Mouse (Mus musculus): ENCODE data around the gene Gng13. TPM values are rescaled to one million over a fixed set of nuclear protein-coding genes. Genes with fewer than 3 reads are reported as not detected.
"Not testable (repeated sequence)": the region's sequence is repeated elsewhere in the genome, so short reads cannot be mapped to it uniquely, and the experiment has no call there.

Gng13 gene
- polyA plus RNA-seq, 1 experiment from 2014 or later: 2.7 TPM

DNA sequence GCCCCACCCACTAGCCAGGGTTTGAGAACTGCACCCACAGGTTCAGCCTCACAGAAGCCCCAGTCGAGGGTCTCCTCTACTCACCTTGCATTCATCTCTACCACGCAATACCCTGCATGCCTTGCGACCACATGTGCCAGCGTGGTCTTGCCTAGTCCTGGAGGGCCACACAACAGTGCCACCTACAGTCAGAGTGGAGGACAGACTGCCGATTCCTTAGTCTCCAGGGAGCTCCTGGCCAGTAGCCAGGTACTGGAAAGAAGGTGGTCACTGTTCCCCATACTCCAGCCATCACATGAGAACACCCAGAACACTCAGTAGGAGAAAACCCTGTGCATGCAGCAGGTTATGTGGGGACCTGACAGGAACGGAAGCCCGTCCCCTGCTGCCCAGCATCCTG is 6.9 kb downstream of the Gng13 start:
- no peak overlapping the region for H3K4me2 ChIP-seq (ENCODE audit: low read length)
- H3K36me3 ChIP-seq (ENCODE audit: control insufficient read depth, insufficient read depth, low read length): peaks cover 21% of the 10 kb centered on the region; the same call in 1 of the 2 replicates
- no peaks in the 10 kb centered on the region for H3K9me3 ChIP-seq (replicated peaks; ENCODE audit: control insufficient read depth, low read length)
- DNase-seq (ENCODE audit: low spot score): peak; percentile 6
- WGBS: 83% methylated on average over 7 of the region's 7 CpGs
- H3K27me3 ChIP-seq (replicated peaks; ENCODE audit: control insufficient read depth, insufficient read depth, low read length): no peaks in the 10 kb centered on the region
- no peak for ATAC-seq
- H3K4me1 ChIP-seq (ENCODE audit: control insufficient read depth, insufficient read depth, low read length): peaks cover 20% of the 10 kb centered on the region
- H3K27ac ChIP-seq (ENCODE audit: low read depth, low read length): no peak overlapping the region
- no peak overlapping the region for H3K4me3 ChIP-seq (ENCODE audit: low read depth, low read length)
- H3K9ac ChIP-seq (ENCODE audit: low read length): no peak overlapping the region

DNA sequence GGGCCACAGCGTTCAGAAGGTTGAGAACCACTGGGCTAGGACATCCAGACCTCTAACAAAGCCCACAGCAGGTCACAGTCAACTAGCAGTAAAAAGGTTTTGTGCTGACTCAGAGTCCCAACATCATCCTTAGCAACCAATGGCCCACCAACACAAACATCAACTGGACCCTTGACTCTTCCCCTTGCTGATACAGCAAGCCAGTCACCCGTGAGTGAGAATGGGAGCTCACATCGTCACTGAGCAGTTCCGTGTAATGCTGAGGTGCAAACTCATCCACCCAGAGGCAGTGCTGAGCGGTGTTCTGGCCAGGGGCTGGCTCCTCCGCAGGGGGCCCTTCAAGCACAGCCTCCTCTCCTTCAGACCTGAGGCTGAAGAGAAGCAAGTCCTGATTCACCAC is 8.3 kb downstream of the Gng13 start:
- no peak overlapping the region for H3K27ac ChIP-seq (ENCODE audit: low read depth, low read length)
- no peaks in the 10 kb centered on the region for H3K9me3 ChIP-seq (replicated peaks; ENCODE audit: control insufficient read depth, low read length)
- H3K4me3 ChIP-seq (ENCODE audit: low read depth, low read length): no peak overlapping the region
- peaks cover 21% of the 10 kb centered on the region for H3K36me3 ChIP-seq (ENCODE audit: control insufficient read depth, insufficient read depth, low read length)
- DNase-seq (ENCODE audit: low spot score) (no peak), ATAC-seq (no peak)
- H3K4me1 ChIP-seq (ENCODE audit: control insufficient read depth, insufficient read depth, low read length): peaks cover 20% of the 10 kb centered on the region
- WGBS: 86% methylated on average over 6 of the region's 6 CpGs
- no peak overlapping the region for H3K9ac ChIP-seq (ENCODE audit: low read length)
- H3K27me3 ChIP-seq (replicated peaks; ENCODE audit: control insufficient read depth, insufficient read depth, low read length): no peaks in the 10 kb centered on the region
- H3K4me2 ChIP-seq (ENCODE audit: low read length): no peak overlapping the region

DNA sequence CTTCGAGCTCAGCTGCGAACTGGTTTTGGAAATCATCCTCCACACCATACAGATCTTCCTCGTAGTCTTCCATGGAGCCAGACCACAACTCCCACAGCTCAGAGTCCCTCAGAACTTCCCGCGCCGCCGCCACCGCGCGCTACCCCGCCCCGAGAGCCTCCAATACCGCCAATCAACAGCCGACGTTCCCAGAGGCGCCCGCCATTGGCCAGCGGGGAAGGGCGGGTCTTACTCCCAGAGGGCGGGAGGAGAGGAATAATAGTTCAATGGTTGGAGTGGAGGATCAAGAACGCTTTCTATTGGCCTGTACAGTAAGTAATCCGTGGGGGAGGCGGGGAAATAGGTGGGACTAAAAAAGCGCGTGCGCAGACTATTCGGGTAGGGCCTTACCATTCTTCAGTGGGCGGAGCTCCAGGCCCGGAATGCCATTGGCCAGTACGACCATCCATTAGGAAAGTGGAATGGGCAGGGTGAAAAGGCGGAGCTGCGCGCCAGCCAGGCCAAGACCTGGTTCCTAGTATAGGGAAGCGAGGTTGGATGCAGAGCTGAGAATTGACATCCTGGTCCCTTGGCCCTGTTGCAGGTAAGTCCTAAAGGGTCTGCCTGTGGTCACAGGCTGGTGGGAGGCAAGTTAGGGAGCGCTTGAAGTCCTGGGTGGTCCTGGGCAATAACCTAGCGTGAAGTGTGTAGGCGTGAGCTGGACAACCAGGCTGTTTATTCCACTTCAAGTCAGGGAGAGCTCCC is 10.5 kb downstream of the Gng13 start, which contains the start of the genes Chtf18 and Rpusd1:
TSS of gene Chtf18 (minus strand) at position 155 of the 744 bp plus-strand sequence.
TSS of gene Rpusd1 (plus strand) at position 406 of the 744 bp plus-strand sequence.
- WGBS: under 1% methylated on average over 37 of the region's 37 CpGs

GRCm38 (mm10) chr17:25728009-25728270 is 11.0 kb downstream of the Gng13 start:
- H3K9ac ChIP-seq (ENCODE audit: low read length): peak overlapping the region; percentile 71
- WGBS: 23% methylated on average over 4 of the region's 4 CpGs
- H3K4me2 ChIP-seq (ENCODE audit: low read length): peak overlapping the region; percentile 84
- DNase-seq (ENCODE audit: low spot score): no peak
- H3K4me1 ChIP-seq (ENCODE audit: control insufficient read depth, insufficient read depth, low read length): peaks cover 20% of the 10 kb centered on the region
- no peaks in the 10 kb centered on the region for H3K27me3 ChIP-seq (replicated peaks; ENCODE audit: control insufficient read depth, insufficient read depth, low read length)
- H3K27ac ChIP-seq (ENCODE audit: low read depth, low read length): no peak overlapping the region
- peaks cover 16% of the 10 kb centered on the region for H3K36me3 ChIP-seq (ENCODE audit: control insufficient read depth, insufficient read depth, low read length)
- peak overlapping the region; percentile 45 for H3K4me3 ChIP-seq (ENCODE audit: low read depth, low read length)
- no peaks in the 10 kb centered on the region for H3K9me3 ChIP-seq (replicated peaks; ENCODE audit: control insufficient read depth, low read length)
- ATAC-seq: no peak; the same call in 1 of the 2 replicates

More for the DNA sequence above, 10.5 kb downstream of the Gng13 start, which contains the start of the genes Chtf18 and Rpusd1:
- H3K4me1 ChIP-seq (ENCODE audit: control insufficient read depth, insufficient read depth, low read length): peaks cover 20% of the 10 kb centered on the region
- ATAC-seq (peak; percentile 99), DNase-seq (ENCODE audit: low spot score) (peak; percentile 100)
- no peaks in the 10 kb centered on the region for H3K9me3 ChIP-seq (replicated peaks; ENCODE audit: control insufficient read depth, low read length)
- H3K4me2 ChIP-seq (ENCODE audit: low read length): peak within 1 kb of the TSS; percentile 93
- H3K27me3 ChIP-seq (replicated peaks; ENCODE audit: control insufficient read depth, insufficient read depth, low read length): no peaks in the 10 kb centered on the region
- peaks cover 16% of the 10 kb centered on the region for H3K36me3 ChIP-seq (ENCODE audit: control insufficient read depth, insufficient read depth, low read length)
- H3K9ac ChIP-seq (ENCODE audit: low read length): peak within 1 kb of the TSS; percentile 71
- H3K4me3 ChIP-seq (ENCODE audit: low read depth, low read length): peak within 1 kb of the TSS; percentile 46
- no peak within 1 kb of the TSS for H3K27ac ChIP-seq (ENCODE audit: low read depth, low read length)

- Histone ChIP-seq H3K4me2 (ENCODE audit: low read length) (no peak overlapping the region), H3K4me1 (ENCODE audit: control insufficient read depth, insufficient read depth, low read length) (peaks cover 9% of the 10 kb centered on the region), H3K36me3 (ENCODE audit: control insufficient read depth, insufficient read depth, low read length) (peaks cover 14% of the 10 kb centered on the region), H3K27me3 (replicated peaks; ENCODE audit: control insufficient read depth, insufficient read depth, low read length) (no peaks in the 10 kb centered on the region), H3K27ac (ENCODE audit: low read depth, low read length) (no peak overlapping the region), H3K9ac (ENCODE audit: low read length) (no peak overlapping the region), H3K9me3 (replicated peaks; ENCODE audit: control insufficient read depth, low read length) (no peaks in the 10 kb centered on the region), H3K4me3 (ENCODE audit: low read depth, low read length) (no peak overlapping the region)
- DNase-seq (ENCODE audit: low spot score) (peak; percentile 87), ATAC-seq (no peak)
- WGBS: 15% methylated on average over 2 of the region's 2 CpGs
Observed at GRCm38 (mm10) chr17:25732082-25732481, 15.1 kb downstream of the Gng13 start.

- no peak overlapping the region for H3K27ac ChIP-seq (ENCODE audit: low read depth, low read length)
- peaks cover 8% of the 10 kb centered on the region for H3K36me3 ChIP-seq (ENCODE audit: control insufficient read depth, insufficient read depth, low read length)
- no peaks in the 10 kb centered on the region for H3K4me1 ChIP-seq (ENCODE audit: control insufficient read depth, insufficient read depth, low read length)
- no peaks in the 10 kb centered on the region for H3K27me3 ChIP-seq (replicated peaks; ENCODE audit: control insufficient read depth, insufficient read depth, low read length)
- no peak overlapping the region for H3K9ac ChIP-seq (ENCODE audit: low read length)
- ATAC-seq: no peak
- no peak overlapping the region for H3K4me2 ChIP-seq (ENCODE audit: low read length)
- H3K4me3 ChIP-seq (ENCODE audit: low read depth, low read length): no peak overlapping the region
- no peak for DNase-seq (ENCODE audit: low spot score)
- H3K9me3 ChIP-seq (replicated peaks; ENCODE audit: control insufficient read depth, low read length): no peaks in the 10 kb centered on the region
- WGBS: 83% methylated on average over 5 of the region's 5 CpGs
Observed at GRCm38 (mm10) chr17:25735246-25735645, 18.3 kb downstream of the Gng13 start.

DNA sequence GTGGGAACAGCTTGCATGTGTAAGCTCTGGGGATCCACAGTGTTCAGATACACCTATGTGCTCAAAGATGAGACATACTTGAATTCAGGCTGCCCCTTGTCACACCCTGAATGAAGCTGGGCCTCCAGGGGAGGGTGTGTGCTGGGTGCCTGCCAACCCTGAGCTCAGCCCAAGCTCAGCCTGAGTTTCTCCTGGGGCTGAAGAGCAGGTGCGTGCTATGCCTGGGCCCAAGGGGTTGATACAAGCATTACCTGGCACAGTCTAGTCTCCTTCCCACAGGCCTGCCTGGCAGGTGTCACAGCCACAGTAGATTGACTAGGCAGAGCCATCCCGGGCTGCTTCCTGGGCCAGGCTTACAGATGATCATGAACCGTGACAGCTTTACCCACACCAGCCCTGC is 18.8 kb downstream of the Gng13 start, which contains the start of gene Mslnl:
TSS of gene Mslnl (plus strand) at position 298 of the 400 bp plus-strand sequence.
- Histone ChIP-seq H3K36me3 (ENCODE audit: control insufficient read depth, insufficient read depth, low read length) (peaks cover 3% of the 10 kb centered on the region; the same call in 1 of the 2 replicates), H3K4me1 (ENCODE audit: control insufficient read depth, insufficient read depth, low read length) (no peaks in the 10 kb centered on the region), H3K4me3 (ENCODE audit: low read depth, low read length) (no peak within 1 kb of the TSS), H3K4me2 (ENCODE audit: low read length) (no peak within 1 kb of the TSS), H3K27ac (ENCODE audit: low read depth, low read length) (no peak within 1 kb of the TSS), H3K27me3 (replicated peaks; ENCODE audit: control insufficient read depth, insufficient read depth, low read length) (no peaks in the 10 kb centered on the region), H3K9me3 (replicated peaks; ENCODE audit: control insufficient read depth, low read length) (no peaks in the 10 kb centered on the region), H3K9ac (ENCODE audit: low read length) (no peak within 1 kb of the TSS)
- WGBS: 78% methylated on average over 3 of the region's 3 CpGs
- DNase-seq (ENCODE audit: low spot score): no peak
- no peak for ATAC-seq

GRCm38 (mm10) chr17:25738861-25739260 is 21.9 kb downstream of the Gng13 start:
- no peak for ATAC-seq
- Histone ChIP-seq H3K4me1 (ENCODE audit: control insufficient read depth, insufficient read depth, low read length) (no peaks in the 10 kb centered on the region), H3K27me3 (replicated peaks; ENCODE audit: control insufficient read depth, insufficient read depth, low read length) (no peaks in the 10 kb centered on the region), H3K4me3 (ENCODE audit: low read depth, low read length) (no peak overlapping the region), H3K4me2 (ENCODE audit: low read length) (no peak overlapping the region), H3K9me3 (replicated peaks; ENCODE audit: control insufficient read depth, low read length) (no peaks in the 10 kb centered on the region), H3K36me3 (ENCODE audit: control insufficient read depth, insufficient read depth, low read length) (no peaks in the 10 kb centered on the region), H3K9ac (ENCODE audit: low read length) (no peak overlapping the region), H3K27ac (ENCODE audit: low read depth, low read length) (no peak overlapping the region)
- no peak for DNase-seq (ENCODE audit: low spot score)
- WGBS: 79% methylated on average over 7 of the region's 7 CpGs

DNA sequence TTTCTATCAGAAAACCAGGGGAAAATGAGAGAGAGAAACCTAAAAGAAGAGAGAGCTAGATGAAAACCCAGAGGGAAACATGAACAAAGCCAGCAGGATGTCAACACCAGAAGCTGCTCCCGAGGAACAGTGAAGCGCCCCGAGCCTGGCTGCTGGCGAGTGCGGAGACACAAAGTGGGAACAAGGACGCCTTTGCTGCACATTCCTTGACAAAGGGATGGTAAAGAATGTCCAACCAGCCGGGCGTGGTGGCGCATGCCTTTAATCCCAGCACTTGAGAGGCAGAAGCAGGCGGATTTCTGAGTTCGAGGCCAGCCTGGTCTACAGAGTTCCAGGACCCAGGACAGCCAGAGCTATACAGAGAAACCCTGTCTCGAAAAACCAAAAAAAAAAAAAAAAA is 24.5 kb downstream of the Gng13 start:
- H3K4me3 ChIP-seq (ENCODE audit: low read depth, low read length); DNase-seq (ENCODE audit: low spot score); H3K27me3 ChIP-seq (replicated peaks; ENCODE audit: control insufficient read depth, insufficient read depth, low read length); H3K4me1 ChIP-seq (ENCODE audit: control insufficient read depth, insufficient read depth, low read length); H3K9me3 ChIP-seq (replicated peaks; ENCODE audit: control insufficient read depth, low read length); H3K4me2 ChIP-seq (ENCODE audit: low read length); H3K27ac ChIP-seq (ENCODE audit: low read depth, low read length); H3K36me3 ChIP-seq (ENCODE audit: control insufficient read depth, insufficient read depth, low read length); ATAC-seq; H3K9ac ChIP-seq (ENCODE audit: low read length): not testable (repeated sequence)
- 68% methylated on average over 12 of the region's 12 CpGs for WGBS
